Mouse (Mus musculus): ENCODE results near the gene Pyroxd2. TPM values are rescaled to one million over a fixed set of nuclear protein-coding genes. Genes with fewer than 3 reads are reported as not detected.
A peak's percentile ranks its signal among the peaks of the same experiment; 100 is the strongest.

Pyroxd2 gene
- polyA plus RNA-seq, 1 experiment, result 0.06 TPM

DNA sequence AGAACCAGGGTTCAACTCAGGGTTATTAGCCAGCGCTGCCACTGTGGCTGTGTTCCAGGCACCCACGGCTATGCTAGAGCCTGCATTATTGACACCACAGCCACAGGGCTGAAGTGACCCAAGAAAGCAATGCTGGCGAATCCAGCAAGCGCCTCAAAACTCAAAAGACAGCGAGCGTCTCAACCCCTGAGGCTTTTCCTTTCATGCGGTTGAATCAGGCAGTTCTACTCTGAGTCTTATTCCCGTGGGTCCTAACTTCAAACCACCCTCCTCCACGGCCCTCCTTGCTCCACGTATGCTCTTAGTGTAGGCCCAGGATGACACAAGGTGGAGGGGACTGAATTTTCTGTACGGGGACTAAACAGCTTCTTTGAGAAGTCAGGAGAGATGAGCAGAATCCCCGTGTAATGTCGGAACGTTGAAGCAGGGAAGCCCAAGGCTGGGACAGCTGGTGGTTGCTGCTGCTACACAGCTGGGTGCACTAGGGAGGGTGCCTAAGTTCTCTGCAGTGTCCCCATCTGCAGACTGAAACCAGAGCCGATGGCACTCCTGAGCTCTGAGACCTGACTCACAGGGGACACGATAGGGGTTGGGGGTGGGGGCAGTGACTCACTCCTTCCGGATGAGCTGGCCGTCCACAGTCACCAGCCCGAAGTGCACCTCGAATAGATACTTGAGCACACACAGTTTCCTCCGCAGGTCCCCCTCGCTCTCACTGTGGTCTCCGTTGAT, 17.7 kb upstream of the Pyroxd2 start:
- Histone ChIP-seq H3K4me3 (ENCODE audit: insufficient read depth, poor library complexity, severe bottlenecking) (no peak overlapping the region), H3K36me3 (ENCODE audit: control insufficient read depth, insufficient read depth) (no peaks in the 10 kb centered on the region), H3ac (ENCODE audit: control insufficient read depth, insufficient read length, low read depth) (peak overlapping the region; percentile 30), H3K79me2 (ENCODE audit: control insufficient read depth, insufficient read depth) (no peaks in the 10 kb centered on the region), H3K27me3 (ENCODE audit: control insufficient read depth, insufficient read depth, insufficient read length) (no peaks in the 10 kb centered on the region), H3K79me3 (ENCODE audit: low read depth) (no peaks in the 10 kb centered on the region)
- no peak for TF ChIP-seq CTCF (IDR thresholded peaks at IDR 0.05; ENCODE audit: control insufficient read depth, insufficient read depth, insufficient read length)
- peak; percentile 65 for TF ChIP-seq MYOD1 (IDR thresholded peaks at IDR 0.05; ENCODE audit: control insufficient read depth, insufficient read length, low read depth)
- peak; percentile 90 for TF ChIP-seq FOSL1 (IDR thresholded peaks at IDR 0.05; ENCODE audit: insufficient read depth, low read length, poor library complexity, severe bottlenecking)
- no peak for TF ChIP-seq MAX (IDR thresholded peaks at IDR 0.05)
- TF ChIP-seq CEBPB (IDR thresholded peaks at IDR 0.05; ENCODE audit: low read depth), result no peak
- TF ChIP-seq MYOG (IDR thresholded peaks at IDR 0.05; ENCODE audit: control insufficient read depth, extremely low read depth, insufficient read length), result no peak
- TF ChIP-seq USF1 (IDR thresholded peaks at IDR 0.05; ENCODE audit: low read depth), result no peak

DNA sequence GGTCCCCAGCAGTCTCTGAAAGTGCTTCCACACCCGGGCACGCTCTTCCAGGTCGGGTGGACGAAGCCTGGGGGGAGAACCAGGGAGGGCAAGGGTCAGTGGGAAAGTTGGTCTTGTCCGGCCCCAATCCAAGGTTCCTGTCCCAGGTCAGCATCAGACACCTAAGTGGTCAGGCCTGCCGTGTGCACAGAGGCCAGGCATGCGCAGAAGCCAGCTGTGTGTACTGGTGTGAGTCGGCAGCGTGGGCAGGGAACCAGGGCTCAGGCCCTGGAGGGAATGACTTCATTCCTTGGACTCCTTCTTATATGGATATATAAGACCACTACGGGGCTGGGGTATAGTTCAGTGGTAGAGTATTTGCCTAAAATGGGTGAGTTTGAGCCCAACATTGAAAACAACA, 17.1 kb upstream of the Pyroxd2 start:
- TF ChIP-seq MYOD1 (IDR thresholded peaks at IDR 0.05; ENCODE audit: control insufficient read depth, insufficient read length, low read depth) (no peak), CEBPB (IDR thresholded peaks at IDR 0.05; ENCODE audit: low read depth) (no peak), MAX (IDR thresholded peaks at IDR 0.05) (no peak), USF1 (IDR thresholded peaks at IDR 0.05; ENCODE audit: low read depth) (no peak), FOSL1 (IDR thresholded peaks at IDR 0.05; ENCODE audit: insufficient read depth, low read length, poor library complexity, severe bottlenecking) (no peak), CTCF (IDR thresholded peaks at IDR 0.05; ENCODE audit: control insufficient read depth, insufficient read depth, insufficient read length) (no peak), MYOG (IDR thresholded peaks at IDR 0.05; ENCODE audit: control insufficient read depth, extremely low read depth, insufficient read length) (no peak)
- Histone ChIP-seq H3K4me3 (ENCODE audit: insufficient read depth, poor library complexity, severe bottlenecking) (no peak overlapping the region), H3ac (ENCODE audit: control insufficient read depth, insufficient read length, low read depth) (peak overlapping the region; percentile 24), H3K36me3 (ENCODE audit: control insufficient read depth, insufficient read depth) (no peaks in the 10 kb centered on the region), H3K27me3 (ENCODE audit: control insufficient read depth, insufficient read depth, insufficient read length) (no peaks in the 10 kb centered on the region), H3K79me2 (ENCODE audit: control insufficient read depth, insufficient read depth) (no peaks in the 10 kb centered on the region), H3K79me3 (ENCODE audit: low read depth) (no peaks in the 10 kb centered on the region)

DNA sequence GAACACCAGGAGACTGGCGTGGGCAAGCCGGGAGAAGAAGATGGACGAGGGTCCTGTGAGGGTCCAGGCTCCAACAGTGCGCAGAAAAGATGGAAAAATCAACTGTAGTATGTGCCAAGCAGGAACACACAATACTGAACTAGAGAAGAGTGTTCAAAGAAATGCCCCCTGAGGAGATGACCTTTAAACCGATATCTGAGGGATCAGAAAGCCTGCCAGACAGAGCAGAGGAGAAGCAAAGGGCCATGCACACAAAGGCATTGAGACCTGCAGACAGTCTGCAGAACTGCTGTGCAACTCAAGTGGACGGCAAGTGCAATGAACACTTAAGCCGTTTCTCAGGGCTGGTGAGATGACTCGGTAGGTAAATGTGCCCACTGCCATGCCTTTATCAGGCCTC, 14.8 kb upstream of the Pyroxd2 start:
- Histone ChIP-seq H3K36me3 (ENCODE audit: control insufficient read depth, insufficient read depth) (no peaks in the 10 kb centered on the region), H3K79me2 (ENCODE audit: control insufficient read depth, insufficient read depth) (no peaks in the 10 kb centered on the region), H3ac (ENCODE audit: control insufficient read depth, insufficient read length, low read depth) (no peak overlapping the region), H3K4me3 (ENCODE audit: insufficient read depth, poor library complexity, severe bottlenecking) (no peak overlapping the region), H3K79me3 (ENCODE audit: low read depth) (no peaks in the 10 kb centered on the region), H3K27me3 (ENCODE audit: control insufficient read depth, insufficient read depth, insufficient read length) (no peaks in the 10 kb centered on the region)
- TF ChIP-seq CTCF (IDR thresholded peaks at IDR 0.05; ENCODE audit: control insufficient read depth, insufficient read depth, insufficient read length) (no peak), MYOG (IDR thresholded peaks at IDR 0.05; ENCODE audit: control insufficient read depth, extremely low read depth, insufficient read length) (no peak), USF1 (IDR thresholded peaks at IDR 0.05; ENCODE audit: low read depth) (no peak), MYOD1 (IDR thresholded peaks at IDR 0.05; ENCODE audit: control insufficient read depth, insufficient read length, low read depth) (no peak), CEBPB (IDR thresholded peaks at IDR 0.05; ENCODE audit: low read depth) (no peak), FOSL1 (IDR thresholded peaks at IDR 0.05; ENCODE audit: insufficient read depth, low read length, poor library complexity, severe bottlenecking) (no peak), MAX (IDR thresholded peaks at IDR 0.05) (no peak)

DNA sequence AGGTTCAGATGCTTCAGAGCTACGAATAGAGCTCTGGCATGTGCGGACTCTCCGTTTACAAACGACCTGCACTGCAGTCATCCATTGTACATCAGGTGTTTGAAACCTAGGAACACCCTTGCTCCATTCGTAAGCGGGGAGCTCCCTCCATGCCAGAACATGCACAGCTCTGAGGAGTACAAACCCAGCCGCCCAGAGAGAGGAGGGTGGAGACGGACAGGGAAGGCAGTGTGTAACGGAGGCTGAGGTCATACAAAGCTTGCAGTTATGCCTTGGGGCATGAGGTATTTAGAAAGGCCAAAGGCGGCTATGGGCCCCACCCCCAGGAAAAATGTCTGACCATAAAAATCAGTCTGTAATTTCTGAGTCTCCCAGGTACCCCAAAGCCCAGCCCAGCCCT, 11.8 kb upstream of the Pyroxd2 start:
- Histone ChIP-seq H3ac (ENCODE audit: control insufficient read depth, insufficient read length, low read depth) (no peak overlapping the region), H3K79me3 (ENCODE audit: low read depth) (no peaks in the 10 kb centered on the region), H3K27me3 (ENCODE audit: control insufficient read depth, insufficient read depth, insufficient read length) (no peaks in the 10 kb centered on the region), H3K36me3 (ENCODE audit: control insufficient read depth, insufficient read depth) (no peaks in the 10 kb centered on the region), H3K4me3 (ENCODE audit: insufficient read depth, poor library complexity, severe bottlenecking) (no peak overlapping the region), H3K79me2 (ENCODE audit: control insufficient read depth, insufficient read depth) (no peaks in the 10 kb centered on the region)
- TF ChIP-seq FOSL1 (IDR thresholded peaks at IDR 0.05; ENCODE audit: insufficient read depth, low read length, poor library complexity, severe bottlenecking) (no peak), MYOG (IDR thresholded peaks at IDR 0.05; ENCODE audit: control insufficient read depth, extremely low read depth, insufficient read length) (no peak), MAX (IDR thresholded peaks at IDR 0.05) (no peak), CEBPB (IDR thresholded peaks at IDR 0.05; ENCODE audit: low read depth) (no peak), MYOD1 (IDR thresholded peaks at IDR 0.05; ENCODE audit: control insufficient read depth, insufficient read length, low read depth) (no peak), USF1 (IDR thresholded peaks at IDR 0.05; ENCODE audit: low read depth) (no peak), CTCF (IDR thresholded peaks at IDR 0.05; ENCODE audit: control insufficient read depth, insufficient read depth, insufficient read length) (no peak)

DNA sequence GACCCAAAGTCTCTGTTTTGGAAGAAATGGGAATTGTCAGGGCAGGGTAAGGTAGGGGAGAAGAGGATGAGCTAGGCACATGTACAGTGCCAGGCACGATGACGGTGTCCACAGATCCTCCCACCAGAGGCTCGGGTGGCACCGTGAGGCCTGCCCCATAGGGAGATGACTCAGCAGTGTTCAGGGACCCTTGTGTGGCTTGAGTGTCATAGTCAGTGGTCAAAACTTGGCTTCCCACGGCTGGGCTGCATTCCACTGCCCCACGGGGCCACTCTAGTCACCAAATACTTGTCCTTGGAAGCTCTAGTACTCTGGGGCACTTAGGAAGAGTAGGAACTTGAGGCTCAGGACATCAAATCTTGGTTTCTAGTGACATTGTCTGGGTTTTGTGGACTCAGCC, 4.1 kb upstream of the Pyroxd2 start:
- H3K4me3 ChIP-seq (ENCODE audit: insufficient read depth, poor library complexity, severe bottlenecking), result no peak overlapping the region
- no peaks in the 10 kb centered on the region for H3K79me3 ChIP-seq (ENCODE audit: low read depth)
- TF ChIP-seq CTCF (IDR thresholded peaks at IDR 0.05; ENCODE audit: control insufficient read depth, insufficient read depth, insufficient read length) (no peak), MYOD1 (IDR thresholded peaks at IDR 0.05; ENCODE audit: control insufficient read depth, insufficient read length, low read depth) (no peak), FOSL1 (IDR thresholded peaks at IDR 0.05; ENCODE audit: insufficient read depth, low read length, poor library complexity, severe bottlenecking) (no peak), MAX (IDR thresholded peaks at IDR 0.05) (no peak), CEBPB (IDR thresholded peaks at IDR 0.05; ENCODE audit: low read depth) (no peak), MYOG (IDR thresholded peaks at IDR 0.05; ENCODE audit: control insufficient read depth, extremely low read depth, insufficient read length) (no peak), USF1 (IDR thresholded peaks at IDR 0.05; ENCODE audit: low read depth) (no peak)
- no peaks in the 10 kb centered on the region for H3K79me2 ChIP-seq (ENCODE audit: control insufficient read depth, insufficient read depth)
- H3K36me3 ChIP-seq (ENCODE audit: control insufficient read depth, insufficient read depth), result no peaks in the 10 kb centered on the region
- no peak overlapping the region for H3ac ChIP-seq (ENCODE audit: control insufficient read depth, insufficient read length, low read depth)
- H3K27me3 ChIP-seq (ENCODE audit: control insufficient read depth, insufficient read depth, insufficient read length), result no peaks in the 10 kb centered on the region
